Mouse (Mus musculus) C2C12 (cell line): ENCODE data around the gene Mfsd2b.

Experiments used
- CEBPB ChIP-seq: IDR thresholded peaks from one replicate; pipeline ENCODE4 v1.6.1; 2011; ENCODE audit warnings: low read depth, mild to moderate bottlenecking, control low read depth, moderate library complexity
- CTCF ChIP-seq: IDR thresholded peaks from one replicate; pipeline ENCODE4 v1.5.1; 2011; ENCODE audit not compliant: control insufficient read depth, insufficient read depth, insufficient read length
- MAX ChIP-seq: IDR thresholded peaks from one replicate; pipeline ENCODE4 v1.6.1; 2011; ENCODE audit warnings: mild to moderate bottlenecking, control low read depth
- MYOD1 ChIP-seq: IDR thresholded peaks from one replicate; pipeline ENCODE4 v1.6.1; 2011; ENCODE audit warnings: low read depth; ENCODE audit not compliant: control insufficient read depth, insufficient read length
- MYOG ChIP-seq: IDR thresholded peaks from one replicate; pipeline ENCODE4 v1.6.1; 2011; ENCODE audit not compliant: control insufficient read depth, insufficient read length; ENCODE audit errors: extremely low read depth
- USF1 ChIP-seq: IDR thresholded peaks from one replicate; pipeline ENCODE4 v1.6.1; 2011; ENCODE audit warnings: low read depth, mild to moderate bottlenecking, control low read depth, moderate library complexity

DNA sequence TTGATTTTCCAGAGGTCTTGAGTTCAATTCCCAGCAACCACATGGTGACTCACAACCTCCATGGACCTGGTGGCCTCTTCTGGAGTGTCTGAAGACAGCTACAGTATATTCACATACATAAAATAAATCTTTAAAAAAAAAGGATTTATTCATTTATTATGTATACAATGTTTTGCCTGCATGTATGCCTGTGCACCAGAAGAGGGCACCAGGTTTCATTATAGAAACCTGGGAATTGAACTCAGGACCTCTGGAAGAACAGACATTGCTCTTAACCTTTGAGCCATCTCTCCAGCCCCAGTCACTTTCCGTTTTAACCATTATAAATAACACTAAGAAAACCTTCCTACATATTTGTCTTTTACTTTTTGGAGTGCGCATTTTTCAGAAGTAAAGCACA lies 17.3 kb downstream of the Mfsd2b start:
- no peak for TF ChIP-seq MYOG
- TF ChIP-seq CTCF = no peak
- TF ChIP-seq USF1 = no peak
- no peak for TF ChIP-seq MAX
- TF ChIP-seq MYOD1 = no peak
- no peak for TF ChIP-seq CEBPB
